In the genomic region with DNA sequence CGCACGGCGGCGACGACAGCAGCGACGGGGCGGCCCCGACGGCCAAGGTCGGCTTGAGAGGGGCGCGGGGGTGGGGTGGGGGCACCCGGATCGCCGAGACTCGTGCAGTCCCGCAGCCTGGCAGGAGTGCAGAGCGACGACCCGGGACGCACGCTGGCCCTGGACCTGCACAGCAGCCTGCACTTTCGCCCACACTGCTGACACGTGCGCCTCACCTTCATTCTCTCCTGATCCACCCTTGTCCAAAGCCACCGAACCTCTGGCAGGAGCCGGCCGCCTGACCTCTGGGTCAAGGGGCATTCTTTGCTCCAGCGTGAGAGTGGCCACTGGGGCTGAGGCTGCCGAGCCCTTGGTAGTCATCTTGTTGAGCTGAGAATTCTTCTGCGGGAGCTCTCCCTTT, we compare ENCODE assay signal across 8 mouse cellular contexts. TPM values are rescaled to one million over a fixed set of nuclear protein-coding genes. Genes with fewer than 3 reads are reported as not detected.
DNase-seq lines count a peak whose midpoint lies in the region; ATAC-seq lines count a peak whose summit lies in the region.

No protein-coding gene starts in this region.

- 9% methylated on average over 32 of the region's 32 CpGs for WGBS in heart, embryonic 14.5 days
- WGBS in forebrain, embryonic 10.5 days: 13% methylated on average over 32 of the region's 32 CpGs
- 9% methylated on average over 32 of the region's 32 CpGs for WGBS in kidney, embryonic 15.5 days
- 11% methylated on average over 32 of the region's 32 CpGs for WGBS in midbrain, embryonic 15.5 days

- intact Hi-C loops in heart, postnatal 14 days (cut with DNase I): no loop called here

- peak overlapping the region; percentile 83 to 87 for H3K4me3 ChIP-seq in heart, embryonic 14.5 days (ENCODE audit: control insufficient read depth in 1 of 2, insufficient read depth in 1 of 2, low read depth in 1 of 2, low read length in 2 of 2)
- peak overlapping the region; percentile 74 for H3K4me3 ChIP-seq in forebrain, embryonic 10.5 days
- peak overlapping the region; percentile 76 for H3K4me3 ChIP-seq in kidney, embryonic 15.5 days (replicated peaks)
- H3K4me3 ChIP-seq in midbrain, embryonic 15.5 days: peak overlapping the region; percentile 51

- peaks cover 3 to 6% of the 10 kb centered on the region in 2 experiments; a peak in 2 of 4 replicates for H3K4me1 ChIP-seq in heart, embryonic 14.5 days (ENCODE audit: control insufficient read depth in 2 of 2, insufficient read depth in 2 of 2, low read length in 2 of 2)
- peaks cover 34% of the 10 kb centered on the region for H3K4me1 ChIP-seq in forebrain, embryonic 10.5 days
- H3K4me1 ChIP-seq in kidney, embryonic 15.5 days: peaks cover 23% of the 10 kb centered on the region
- H3K4me1 ChIP-seq in midbrain, embryonic 15.5 days: peaks cover 13% of the 10 kb centered on the region

- ATAC-seq in heart, embryonic 14.5 days (ENCODE audit: insufficient number of reproducible peaks, insufficient read depth, low FRiP score, low read depth): no peak
- ATAC-seq in kidney, embryonic 15.5 days (replicated peaks; ENCODE audit: low FRiP score): no peak
- peak; percentile 31; the same call in 1 of the 2 replicates for ATAC-seq in midbrain, embryonic 15.5 days (replicated peaks)

- no peak for DNase-seq in heart, postnatal 14 days
- DNase-seq in forebrain, embryonic 10.5 days (ENCODE audit: extremely low spot score, low spot score): no peak
- no peak for DNase-seq in cerebellum, adult 8-10 months
- no peak for DNase-seq in cerebellum, adult 11 months
- no peak for DNase-seq in right cerebral cortex, postnatal 14 days

- H3K27me3 ChIP-seq in heart, embryonic 14.5 days (ENCODE audit: control insufficient read depth, insufficient read depth, low read length): peaks cover 49% of the 10 kb centered on the region
- H3K27me3 ChIP-seq in forebrain, embryonic 10.5 days (ENCODE audit: poor library complexity, severe bottlenecking): peaks cover 96% of the 10 kb centered on the region
- peaks cover 52% of the 10 kb centered on the region for H3K27me3 ChIP-seq in kidney, embryonic 15.5 days
- peaks cover 36% of the 10 kb centered on the region for H3K27me3 ChIP-seq in midbrain, embryonic 15.5 days (replicated peaks)

- H3K9ac ChIP-seq in heart, embryonic 14.5 days (ENCODE audit: low read length): peak overlapping the region; percentile 81
- peak overlapping the region; percentile 72 for H3K9ac ChIP-seq in kidney, embryonic 15.5 days
- H3K9ac ChIP-seq in midbrain, embryonic 15.5 days: no peak overlapping the region

- H3K36me3 ChIP-seq in heart, embryonic 14.5 days (ENCODE audit: control insufficient read depth, insufficient read depth, low read length): no peaks in the 10 kb centered on the region
- H3K36me3 ChIP-seq in forebrain, embryonic 10.5 days (replicated peaks): no peaks in the 10 kb centered on the region
- no peaks in the 10 kb centered on the region for H3K36me3 ChIP-seq in kidney, embryonic 15.5 days
- no peaks in the 10 kb centered on the region for H3K36me3 ChIP-seq in midbrain, embryonic 15.5 days (replicated peaks)

- H3K27ac ChIP-seq in heart, embryonic 14.5 days (replicated peaks in 1 of 2; ENCODE audit: control insufficient read depth in 1 of 2, insufficient read depth in 1 of 2, low read depth in 2 of 2, low read length in 2 of 2): no peak overlapping the region
- peak overlapping the region; percentile 91 for H3K27ac ChIP-seq in forebrain, embryonic 10.5 days
- H3K27ac ChIP-seq in kidney, embryonic 15.5 days: peak overlapping the region; percentile 92
- H3K27ac ChIP-seq in midbrain, embryonic 15.5 days: no peak overlapping the region

- H3K4me2 ChIP-seq in heart, embryonic 14.5 days (ENCODE audit: low read length): peak overlapping the region; percentile 97
- H3K4me2 ChIP-seq in kidney, embryonic 15.5 days: peak overlapping the region; percentile 94
- H3K4me2 ChIP-seq in midbrain, embryonic 15.5 days: peak overlapping the region; percentile 97

- H3K9me3 ChIP-seq in heart, embryonic 14.5 days (ENCODE audit: control insufficient read depth, low read length): no peaks in the 10 kb centered on the region
- no peaks in the 10 kb centered on the region for H3K9me3 ChIP-seq in forebrain, embryonic 10.5 days
- no peaks in the 10 kb centered on the region for H3K9me3 ChIP-seq in kidney, embryonic 15.5 days (replicated peaks)
- no peaks in the 10 kb centered on the region for H3K9me3 ChIP-seq in midbrain, embryonic 15.5 days

RNA-seq across cellular contexts. Expression of a gene that starts 15.1 kb away (rescaled TPM):
- 1.7 and 1.9 TPM in 2 replicates for polyA plus RNA-seq in heart, embryonic 14.5 days (2014; fragmentation: Nextera tagmentation; extraction: Ambion mirVana)
- 10 to 100 TPM; 22.0 to 23.1 TPM for total RNA-seq in heart, postnatal 14 days (2021)
- polyA plus RNA-seq in forebrain, embryonic 10.5 days (2016; fragmentation: Nextera tagmentation; extraction: Ambion mirVana): 3.8 and 4.4 TPM in 2 replicates
- polyA plus RNA-seq in kidney, embryonic 15.5 days (2015; fragmentation: Nextera tagmentation; extraction: Ambion mirVana): 3.6 and 4.5 TPM in 2 replicates
- polyA plus RNA-seq in midbrain, embryonic 15.5 days (2015; fragmentation: Nextera tagmentation; extraction: Ambion mirVana): 7.2 and 8.6 TPM in 2 replicates

RNA-seq across cellular contexts. Expression of a gene that starts 24.5 kb away (rescaled TPM):
- 0.15 TPM in 1 of 2 replicates, not detected in the other for polyA plus RNA-seq in heart, embryonic 14.5 days (2014; fragmentation: Nextera tagmentation; extraction: Ambion mirVana)
- total RNA-seq in heart, postnatal 14 days (2021): 1 to 10 TPM in 1 of 2 experiments, under 1 TPM in 1; 0.37 to 2.2 TPM
- 1.3 and 2.0 TPM in 2 replicates for polyA plus RNA-seq in forebrain, embryonic 10.5 days (2016; fragmentation: Nextera tagmentation; extraction: Ambion mirVana)
- 1.9 and 3.1 TPM in 2 replicates for polyA plus RNA-seq in kidney, embryonic 15.5 days (2015; fragmentation: Nextera tagmentation; extraction: Ambion mirVana)
- 1.1 and 1.3 TPM in 2 replicates for polyA plus RNA-seq in midbrain, embryonic 15.5 days (2015; fragmentation: Nextera tagmentation; extraction: Ambion mirVana)

Comparison
In these comparisons a context has a peak if more than half of its experiments do, and no peak if none do; other contexts are left out.
1. H3K27ac ChIP-seq: peak in forebrain, embryonic 10.5 days (single experiment) and kidney, embryonic 15.5 days (single experiment); none in heart, embryonic 14.5 days (0 of 2) and midbrain, embryonic 15.5 days (single experiment).
2. Peak in every context shown above with its lines, with median percentiles within 50 percentile points of each other: H3K4me2 ChIP-seq and H3K4me3 ChIP-seq.